Mouse (Mus musculus): Measurements from ENCODE around the gene Hexb. TPM values are rescaled to one million over a fixed set of nuclear protein-coding genes. Genes with fewer than 3 reads are reported as not detected.
A peak's percentile ranks its signal among the peaks of the same experiment; 100 is the strongest.
"Not testable (repeated sequence)": the region's sequence is repeated elsewhere in the genome, so short reads cannot be mapped to it uniquely, and the experiment has no call there.

Hexb gene
- polyA plus RNA-seq, 1 experiment from 2014 or later, result 33.4 TPM

DNA sequence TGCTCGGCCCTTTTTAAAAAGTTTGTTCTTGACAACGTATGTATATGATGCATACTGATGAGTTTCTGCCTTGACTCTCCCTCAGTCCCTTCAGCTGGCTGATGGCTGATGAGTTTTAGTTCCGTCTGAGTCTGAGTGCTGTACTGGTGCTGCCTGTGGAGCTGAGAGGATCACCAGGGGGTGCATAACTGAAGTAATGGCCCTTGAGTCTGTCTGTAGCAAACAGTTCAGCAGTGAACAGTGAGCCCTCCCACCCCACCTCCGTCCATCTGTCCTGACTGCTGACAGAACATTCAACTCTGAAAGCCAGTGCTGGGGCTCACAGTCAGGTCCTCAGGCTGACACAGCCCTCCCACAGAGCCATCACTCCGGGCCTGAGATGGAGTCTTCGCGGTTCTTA is 19.2 kb downstream of the Hexb start:
- WGBS, result 71% methylated on average over 7 of the region's 7 CpGs
- Histone ChIP-seq H3K9me3 (no peaks in the 10 kb centered on the region), H3K4me3 (no peak overlapping the region), H3K4me1 (no peaks in the 10 kb centered on the region), H3K27me3 (replicated peaks) (no peaks in the 10 kb centered on the region), H3K27ac (replicated peaks) (no peak overlapping the region), H3K36me3 (peaks cover 89% of the 10 kb centered on the region), H3K9ac (no peak overlapping the region), H3K4me2 (no peak overlapping the region)
- ATAC-seq (ENCODE audit: extremely low read depth, insufficient number of reproducible peaks, low FRiP score, low TSS enrichment), result no peak

DNA sequence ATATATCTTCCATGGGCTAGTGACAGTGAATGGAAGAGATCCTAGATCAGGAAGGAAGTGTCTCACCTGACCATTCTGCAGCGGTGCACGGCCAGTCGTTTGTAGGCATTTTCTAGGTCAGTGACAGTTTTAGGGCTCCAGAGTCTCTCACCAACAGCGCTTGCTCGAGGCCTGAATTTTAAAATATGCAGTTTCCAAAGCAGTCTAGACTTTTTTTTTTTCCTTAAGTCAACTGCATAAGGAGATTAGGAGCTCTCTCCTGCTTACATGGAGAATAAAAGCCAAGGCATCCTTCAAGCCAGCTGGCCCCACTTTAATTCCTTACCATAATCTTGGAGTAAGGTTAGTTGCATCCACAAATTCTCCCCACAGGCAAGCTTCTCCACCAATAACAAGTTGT is 21.4 kb downstream of the Hexb start:
- no peak overlapping the region for H3K4me3 ChIP-seq
- H3K9ac ChIP-seq, result no peak overlapping the region
- H3K4me1 ChIP-seq, result no peaks in the 10 kb centered on the region
- H3K27ac ChIP-seq (replicated peaks), result no peak overlapping the region
- no peak overlapping the region for H3K4me2 ChIP-seq
- peaks cover 94% of the 10 kb centered on the region for H3K36me3 ChIP-seq
- H3K27me3 ChIP-seq (replicated peaks), result no peaks in the 10 kb centered on the region
- no peaks in the 10 kb centered on the region for H3K9me3 ChIP-seq
- no peak for ATAC-seq (ENCODE audit: extremely low read depth, insufficient number of reproducible peaks, low FRiP score, low TSS enrichment)
- 87% methylated on average over 5 of the region's 5 CpGs for WGBS

DNA sequence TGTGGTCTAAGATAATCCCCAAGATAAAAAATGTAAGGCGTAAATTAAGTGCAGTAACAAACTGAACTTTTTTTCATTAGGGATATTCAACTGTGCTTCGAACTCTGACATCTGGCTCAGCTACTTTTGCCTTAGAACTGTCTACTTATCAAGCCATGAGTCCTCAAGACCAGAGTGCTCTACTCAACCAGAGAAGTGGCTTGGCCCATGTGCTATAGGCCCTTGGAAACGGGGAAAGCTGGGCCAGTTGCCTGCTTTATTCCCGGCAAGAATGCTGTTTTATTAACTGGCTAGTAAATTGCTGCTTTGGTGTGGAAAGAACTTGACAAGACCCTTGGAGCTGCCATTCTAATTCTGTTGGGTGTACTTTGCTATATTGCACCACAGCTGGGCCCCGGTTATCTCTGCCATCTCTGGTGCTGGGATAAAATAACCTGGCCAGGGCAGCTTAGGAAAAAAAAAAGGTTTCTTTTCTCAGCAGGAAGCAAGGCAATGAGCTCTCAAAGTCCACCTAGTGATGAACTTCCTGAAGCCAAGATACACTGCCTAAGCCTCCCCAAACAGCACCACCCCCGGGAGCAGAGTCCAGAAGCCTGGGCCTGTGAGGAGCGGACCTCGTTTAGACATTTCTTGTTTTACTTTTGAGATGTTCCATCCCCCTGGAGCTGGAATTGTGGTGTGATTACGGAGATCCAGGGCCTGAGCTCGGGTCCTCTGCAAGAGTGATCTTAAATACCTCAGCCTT is 22.5 kb downstream of the Hexb start:
- H3K9me3 ChIP-seq, result no peaks in the 10 kb centered on the region
- H3K9ac ChIP-seq, result no peak overlapping the region
- H3K27me3 ChIP-seq (replicated peaks), result no peaks in the 10 kb centered on the region
- H3K36me3 ChIP-seq, result peaks cover 95% of the 10 kb centered on the region
- 81% methylated on average over 10 of the region's 10 CpGs for WGBS
- no peak overlapping the region for H3K4me2 ChIP-seq
- H3K4me1 ChIP-seq, result no peaks in the 10 kb centered on the region
- no peak overlapping the region for H3K27ac ChIP-seq (replicated peaks)
- ATAC-seq (ENCODE audit: extremely low read depth, insufficient number of reproducible peaks, low FRiP score, low TSS enrichment), result no peak
- H3K4me3 ChIP-seq, result no peak overlapping the region

DNA sequence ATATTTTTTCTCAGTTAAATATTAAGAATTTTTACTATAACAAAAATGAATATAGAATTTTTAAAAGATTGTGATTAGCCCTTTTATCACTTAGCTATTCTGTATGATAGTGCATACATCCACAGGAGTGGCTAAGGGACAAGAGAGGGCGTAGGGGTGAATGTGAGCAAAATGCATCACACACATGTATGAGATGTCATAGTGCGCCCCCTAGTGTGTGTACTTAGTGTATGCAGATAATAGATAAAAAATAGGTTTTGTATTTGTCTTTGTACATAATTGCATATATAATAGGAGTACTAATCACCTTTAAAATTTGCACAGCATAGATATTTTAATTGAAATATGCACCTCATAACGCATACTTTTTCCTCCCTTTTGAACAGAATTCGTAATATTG is 52.3 kb downstream of the Hexb start:
- 58% methylated on average over 4 of the region's 4 CpGs for WGBS
- no peaks in the 10 kb centered on the region for H3K9me3 ChIP-seq
- H3K36me3 ChIP-seq, result peaks cover 74% of the 10 kb centered on the region
- H3K4me1 ChIP-seq, result no peaks in the 10 kb centered on the region
- ATAC-seq (ENCODE audit: extremely low read depth, insufficient number of reproducible peaks, low FRiP score, low TSS enrichment), result no peak
- no peak overlapping the region for H3K27ac ChIP-seq (replicated peaks)
- H3K4me2 ChIP-seq, result no peak overlapping the region
- no peak overlapping the region for H3K4me3 ChIP-seq
- no peaks in the 10 kb centered on the region for H3K27me3 ChIP-seq (replicated peaks)
- no peak overlapping the region for H3K9ac ChIP-seq

DNA sequence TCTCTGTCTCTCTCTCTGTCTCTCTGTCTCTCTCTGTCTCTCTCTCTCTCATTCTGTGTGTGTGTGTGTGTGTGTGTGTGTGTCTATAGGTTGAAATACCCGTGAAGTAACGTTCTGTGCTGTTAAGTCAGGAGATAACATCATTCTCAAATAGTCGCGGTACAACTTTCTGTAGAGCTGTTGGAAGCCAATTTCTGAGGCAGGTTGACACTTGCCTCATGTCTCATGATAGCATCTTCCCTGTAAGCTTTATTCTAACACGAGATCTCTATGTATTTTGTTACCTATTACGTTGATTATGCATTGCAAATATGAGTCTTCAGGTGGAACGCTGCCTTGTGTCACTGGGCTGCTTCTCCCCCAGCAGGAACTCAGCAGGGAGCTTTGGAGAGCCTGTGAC is 55.8 kb downstream of the Hexb start:
- no peak overlapping the region for H3K27ac ChIP-seq (replicated peaks)
- no peak overlapping the region for H3K4me2 ChIP-seq
- no peak overlapping the region for H3K4me3 ChIP-seq
- H3K27me3 ChIP-seq (replicated peaks), result no peaks in the 10 kb centered on the region
- no peaks in the 10 kb centered on the region for H3K9me3 ChIP-seq
- H3K9ac ChIP-seq, result no peak overlapping the region
- peaks cover 43% of the 10 kb centered on the region for H3K36me3 ChIP-seq
- ATAC-seq (ENCODE audit: extremely low read depth, insufficient number of reproducible peaks, low FRiP score, low TSS enrichment), result no peak
- H3K4me1 ChIP-seq, result peaks cover 10% of the 10 kb centered on the region
- 81% methylated on average over 7 of the region's 7 CpGs for WGBS

DNA sequence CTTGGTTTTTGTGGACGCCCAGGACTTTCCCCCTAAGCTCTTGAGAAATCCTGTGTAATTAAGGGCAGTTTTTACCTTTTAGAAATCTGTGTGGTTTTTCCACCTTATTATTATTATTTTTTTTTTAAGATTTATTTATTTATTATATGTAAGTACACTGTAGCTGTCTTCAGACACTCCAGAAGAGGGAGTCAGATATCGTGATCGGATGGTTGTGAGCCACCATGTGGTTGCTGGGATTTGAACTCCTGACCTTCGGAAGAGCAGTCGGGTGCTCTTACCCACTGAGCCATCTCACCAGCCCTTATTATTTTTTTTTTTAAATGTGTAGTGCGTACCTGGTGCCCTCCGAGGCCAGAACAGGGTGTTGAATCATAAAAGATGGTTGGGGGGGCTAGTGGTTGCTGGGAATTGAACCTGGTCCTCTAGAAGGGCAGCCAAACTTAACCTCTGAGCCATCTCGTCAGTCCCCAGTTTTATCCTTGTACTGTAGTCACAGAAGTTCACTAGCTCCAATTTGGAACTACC is 59.7 kb downstream of the Hexb start:
- not testable (repeated sequence) for H3K9me3 ChIP-seq; H3K27me3 ChIP-seq (replicated peaks); ATAC-seq (ENCODE audit: extremely low read depth, insufficient number of reproducible peaks, low FRiP score, low TSS enrichment)
- Histone ChIP-seq H3K9ac (peak overlapping the region; percentile 97), H3K4me3 (peak overlapping the region; percentile 93), H3K4me1 (peaks cover 16% of the 10 kb centered on the region), H3K36me3 (peaks cover 36% of the 10 kb centered on the region), H3K27ac (replicated peaks) (peak overlapping the region; percentile 90), H3K4me2 (peak overlapping the region; percentile 84)
- WGBS, result 34% methylated on average over 8 of the region's 8 CpGs

DNA sequence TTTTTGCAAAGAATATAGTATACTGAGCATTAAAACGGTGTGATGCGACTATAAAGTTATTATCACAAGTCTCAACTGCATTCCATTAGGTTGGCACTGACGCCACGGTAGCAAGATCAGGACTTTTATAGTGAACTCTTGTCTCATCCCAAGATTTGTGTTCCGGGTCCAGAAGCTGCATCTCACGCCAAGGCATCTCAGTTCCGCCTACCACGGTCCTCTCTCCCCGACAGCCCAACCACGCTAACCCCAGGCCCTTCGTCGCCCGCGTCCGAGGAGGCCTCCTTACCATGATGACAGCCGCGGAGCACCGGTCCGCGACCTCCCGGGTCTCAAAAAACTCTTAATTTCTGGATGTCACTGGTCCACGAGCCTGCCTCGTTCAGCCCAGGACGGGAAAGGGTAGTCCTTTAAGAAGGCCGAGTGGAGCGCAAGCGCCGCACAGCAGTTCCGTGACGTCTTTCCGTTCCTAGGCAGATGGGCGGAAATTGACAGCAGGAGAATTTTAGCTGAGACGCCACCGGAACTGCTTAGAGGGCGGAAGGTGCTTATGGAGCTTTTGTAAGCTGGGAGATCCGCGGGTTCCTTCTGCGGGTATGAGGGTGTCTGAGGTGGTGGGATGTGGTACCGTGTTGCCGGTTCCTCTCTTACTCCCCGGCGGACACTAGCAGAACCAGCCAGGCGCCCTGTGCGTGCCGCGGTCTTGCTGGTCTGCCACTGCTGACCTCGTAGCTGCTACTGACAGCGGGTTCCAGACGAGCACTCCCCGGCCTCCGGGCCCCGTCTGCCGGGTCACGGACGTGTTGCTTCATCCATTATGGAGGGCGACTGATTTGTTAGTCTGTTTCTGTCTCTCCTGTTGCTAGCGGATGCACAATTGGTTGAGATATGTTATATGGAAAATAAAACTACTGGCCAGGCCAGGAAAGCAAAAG is 60.4 kb downstream of the Hexb start, which contains the start of the genes Gfm2 and Nsa2:
TSS of gene Gfm2 (plus strand) at position 472 of the 935 bp plus-strand sequence.
TSS of gene Nsa2 (minus strand) at position 472 of the 935 bp plus-strand sequence.
- Histone ChIP-seq H3K9ac (peak within 1 kb of the TSS; percentile 97), H3K4me1 (peaks cover 16% of the 10 kb centered on the region), H3K27me3 (replicated peaks) (no peaks in the 10 kb centered on the region), H3K27ac (replicated peaks) (peak within 1 kb of the TSS; percentile 90), H3K4me2 (peak within 1 kb of the TSS; percentile 84), H3K4me3 (peak within 1 kb of the TSS; percentile 93), H3K9me3 (no peaks in the 10 kb centered on the region), H3K36me3 (peaks cover 36% of the 10 kb centered on the region)
- WGBS, result under 1% methylated on average over 57 of the region's 57 CpGs
- ATAC-seq (ENCODE audit: extremely low read depth, insufficient number of reproducible peaks, low FRiP score, low TSS enrichment), result peak; percentile 77

DNA sequence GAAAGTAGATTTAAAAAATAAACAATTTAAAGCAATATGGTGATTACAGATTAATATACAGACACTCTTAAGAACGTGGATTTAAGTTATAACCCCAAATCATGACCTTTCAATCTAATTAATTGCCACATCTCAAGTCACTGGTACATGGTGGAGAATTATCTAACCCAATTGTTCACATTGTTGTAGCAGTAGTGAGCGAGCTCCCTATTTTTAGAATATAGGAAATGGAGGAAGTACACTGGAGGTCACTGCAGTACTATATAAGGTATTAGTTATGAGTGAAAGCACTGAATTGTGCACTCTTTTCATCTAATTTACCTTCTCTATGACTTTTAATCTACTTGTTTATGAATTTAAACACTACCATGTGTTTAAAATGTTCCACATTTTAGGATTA is 67.7 kb downstream of the Hexb start:
- H3K9ac ChIP-seq; H3K27me3 ChIP-seq (replicated peaks); H3K4me1 ChIP-seq; ATAC-seq (ENCODE audit: extremely low read depth, insufficient number of reproducible peaks, low FRiP score, low TSS enrichment); H3K4me2 ChIP-seq; H3K27ac ChIP-seq (replicated peaks); H3K9me3 ChIP-seq; H3K4me3 ChIP-seq: not testable (repeated sequence)
- peaks cover 45% of the 10 kb centered on the region for H3K36me3 ChIP-seq
- no CpG with 5 or more reads among the region's 2 CpGs for WGBS

DNA sequence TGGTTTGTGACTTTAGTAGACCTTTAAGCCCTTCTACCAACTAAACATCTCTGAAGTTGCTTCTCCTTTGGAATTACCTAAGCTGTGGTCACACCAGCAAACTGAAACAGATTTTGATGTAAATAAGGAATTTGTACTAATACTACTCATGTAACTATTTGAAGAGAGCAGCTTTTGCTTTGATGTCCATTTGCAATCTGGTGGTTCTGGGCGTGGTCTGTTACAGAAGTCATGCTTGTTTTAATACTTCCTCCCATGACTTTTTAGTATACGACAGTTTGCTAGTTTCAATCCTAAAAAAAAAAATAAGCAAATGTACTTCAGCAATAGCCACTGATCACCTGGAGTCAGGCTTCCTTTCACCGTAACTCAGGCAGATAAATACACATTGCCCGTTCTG is 68.5 kb downstream of the Hexb start:
- not testable (repeated sequence) for ATAC-seq (ENCODE audit: extremely low read depth, insufficient number of reproducible peaks, low FRiP score, low TSS enrichment); H3K4me2 ChIP-seq; H3K9me3 ChIP-seq; H3K9ac ChIP-seq; H3K4me1 ChIP-seq; H3K4me3 ChIP-seq; H3K27ac ChIP-seq (replicated peaks); H3K27me3 ChIP-seq (replicated peaks)
- peaks cover 43% of the 10 kb centered on the region for H3K36me3 ChIP-seq
- 75% methylated on average over 4 of the region's 4 CpGs for WGBS

Measured in heart, embryonic 13.5 days (tissue).